Mouse (Mus musculus): ENCODE measurements around the gene Mrpl23.
A peak's percentile ranks its signal among the peaks of the same experiment; 100 is the strongest.

Mrpl23 gene

GRCm38 (mm10) chr7:142574155-142574660 lies 41.7 kb downstream of the Mrpl23 start:
- no peak for DNase-seq (ENCODE audit: low spot score in 2 of 2)

GRCm38 (mm10) chr7:142574826-142575351 lies 42.4 kb downstream of the Mrpl23 start:
- no peak for DNase-seq (ENCODE audit: low spot score in 2 of 2)

GRCm38 (mm10) chr7:142575491-142575890 lies 43.0 kb downstream of the Mrpl23 start:
- no peak for DNase-seq (ENCODE audit: low spot score in 2 of 2)

DNA sequence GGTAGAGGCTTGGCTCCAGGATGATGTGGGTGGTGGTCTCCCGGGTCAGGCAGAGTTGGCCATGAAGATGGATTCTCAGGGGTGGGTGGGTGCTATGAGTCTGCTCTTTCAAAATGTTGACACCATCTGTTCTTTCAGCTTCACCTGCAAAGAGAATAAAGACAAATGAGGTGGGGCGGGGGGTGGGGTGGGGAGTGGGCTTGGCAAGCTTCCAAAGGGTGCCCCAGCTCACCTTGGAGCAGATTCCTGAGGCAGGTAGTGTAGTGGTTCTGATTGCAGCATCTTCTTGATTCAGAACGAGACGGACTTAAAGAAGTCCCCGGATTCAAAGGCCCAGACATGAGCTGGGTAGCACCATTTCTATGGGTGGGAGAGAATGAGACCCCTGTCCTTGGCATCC lies 43.5 kb downstream of the Mrpl23 start:
- no peak for DNase-seq (ENCODE audit: low spot score in 2 of 2)

- no peak for DNase-seq (ENCODE audit: low spot score in 2 of 2)
These were observed 44.2 kb downstream of the Mrpl23 start for GRCm38 (mm10) chr7:142576472-142577326.

DNA sequence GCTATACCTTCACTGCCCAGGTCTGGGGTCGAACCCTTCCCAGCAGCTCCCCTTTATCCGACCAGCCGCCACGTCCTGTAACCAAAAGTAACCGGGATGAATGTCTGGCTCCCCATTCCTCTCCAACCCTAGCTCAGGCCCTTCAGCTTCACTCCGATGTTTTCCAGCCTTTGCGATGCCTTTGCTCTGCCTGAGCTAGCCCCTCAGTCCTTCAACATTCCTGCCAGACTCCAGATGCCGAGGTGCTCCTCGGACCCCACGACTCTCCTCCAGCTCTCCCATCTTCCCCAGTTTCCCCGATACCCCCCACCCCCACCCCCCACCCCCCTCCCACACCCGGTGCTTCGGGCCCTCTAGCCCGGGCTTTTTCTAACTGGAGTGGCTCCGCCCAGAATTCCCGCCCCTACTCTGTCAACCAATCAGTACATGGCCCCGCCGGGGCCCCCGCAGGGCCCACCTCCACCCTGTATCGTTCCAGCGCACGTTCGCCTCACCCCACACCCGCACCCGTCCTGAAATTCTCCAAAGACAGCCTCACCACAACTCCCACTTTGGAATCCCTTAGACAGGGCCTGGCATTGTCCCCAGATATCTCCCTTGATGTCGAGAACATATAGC lies 45.4 kb downstream of the Mrpl23 start:
- DNase-seq (ENCODE audit: low spot score in 2 of 2) = no peak

GRCm38 (mm10) chr7:142579069-142579468 lies 46.6 kb downstream of the Mrpl23 start:
- no peak for DNase-seq (ENCODE audit: low spot score in 2 of 2)

DNA sequence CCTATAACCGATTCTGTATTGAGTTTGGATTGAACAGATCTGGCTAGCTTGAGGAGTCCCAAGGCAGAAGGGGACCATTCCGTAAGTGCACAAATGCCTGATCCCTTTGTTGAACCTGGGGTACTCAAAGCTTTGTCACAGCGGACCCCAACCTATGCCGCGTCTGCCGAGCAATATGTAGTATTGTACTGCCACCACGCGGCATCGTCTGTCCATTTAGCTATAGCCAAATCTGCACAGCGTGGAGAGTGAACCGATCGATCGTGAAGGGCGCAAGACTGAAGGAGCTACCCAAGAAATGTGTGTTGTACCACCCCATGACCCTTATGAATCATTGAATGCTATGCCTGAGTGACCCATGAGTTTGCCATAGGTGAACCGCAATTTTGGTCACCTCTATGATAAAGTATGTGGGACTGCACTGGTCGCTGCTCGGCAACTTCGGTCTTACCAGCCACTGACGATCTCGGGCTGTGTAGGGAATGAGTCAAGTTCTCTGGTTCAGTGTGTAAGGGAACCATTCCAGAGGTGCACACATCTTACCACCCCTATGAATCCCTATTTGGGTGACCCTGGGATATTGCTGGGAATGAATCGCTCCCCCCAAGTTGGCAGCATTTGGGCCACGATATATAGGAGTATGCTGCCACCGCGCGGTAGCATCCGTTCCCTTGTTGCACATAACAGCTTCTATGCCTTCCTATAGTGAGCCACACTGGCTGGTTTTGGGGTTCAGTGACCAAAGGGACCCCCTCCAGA lies 47.8 kb downstream of the Mrpl23 start:
- peak; percentile 19 to 58 for DNase-seq (ENCODE audit: low spot score in 2 of 2)

GRCm38 (mm10) chr7:142581186-142581585 lies 48.7 kb downstream of the Mrpl23 start:
- DNase-seq (ENCODE audit: low spot score in 2 of 2) = no peak

GRCm38 (mm10) chr7:142581656-142582228 lies 49.3 kb downstream of the Mrpl23 start:
- peak; percentile 8 to 49 for DNase-seq (ENCODE audit: low spot score in 2 of 2)

DNA sequence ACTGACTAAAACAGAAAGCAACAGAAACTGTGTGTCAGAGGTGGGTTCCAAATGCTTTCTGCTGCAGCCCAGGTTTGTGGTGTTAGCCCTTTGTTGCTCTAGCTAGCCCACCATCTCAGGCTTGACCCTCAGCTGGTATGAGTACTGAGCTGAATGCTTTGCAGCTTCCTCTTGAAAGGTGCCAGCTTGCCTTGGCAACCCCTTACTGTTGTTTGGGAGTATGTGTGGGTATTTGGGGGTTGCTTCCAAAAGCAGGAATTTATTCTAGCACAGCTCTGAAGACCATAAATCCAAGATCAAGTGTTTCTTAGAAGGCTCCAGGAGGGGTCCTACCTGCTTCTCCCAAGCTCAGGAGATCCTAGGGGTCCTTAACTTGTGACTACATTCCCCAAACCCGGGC lies 52.4 kb downstream of the Mrpl23 start:
- DNase-seq (ENCODE audit: low spot score in 2 of 2) = no peak

- DNase-seq (ENCODE audit: low spot score in 2 of 2) = no peak
These were observed 53.4 kb downstream of the Mrpl23 start for GRCm38 (mm10) chr7:142585890-142586289.

- no peak for DNase-seq (ENCODE audit: low spot score in 2 of 2)
These were observed 55.9 kb downstream of the Mrpl23 start for GRCm38 (mm10) chr7:142588282-142588941.
